Mouse (Mus musculus) T-helper 2 cell (primary cell): ENCODE measurements around the gene Olfr71.

ENCODE experiments used
- in situ Hi-C: fragments of 300-600 bp; cut with MboI, MseI; formaldehyde crosslinking; loops from one replicate; pipeline ENCODE4 v1.15.1; 2025; ENCODE audit warnings: high pct_unique_total_duplicates

Gene Olfr71

GRCm38 (mm10) chr4:43656339-43657109, 53.5 kb downstream of the Olfr71 start, which contains the start of gene Hint2:
TSS of gene Hint2 (minus strand) at chr4:43656466.
- in situ Hi-C loops: loop anchor here (5.0 kb wide), 1 partner anchor 79 kb away; the partner anchor contains the start of genes Gba2 and Rgp1

GRCm38 (mm10) chr4:43655656-43656338, 54.3 kb downstream of the Olfr71 start:
- in situ Hi-C loops: loop anchor here (5.0 kb wide), 1 partner anchor 78 kb away; the partner anchor contains the start of genes Gba2 and Rgp1
